ENCODE assay signal across 29 mouse cellular contexts in the genomic region with DNA sequence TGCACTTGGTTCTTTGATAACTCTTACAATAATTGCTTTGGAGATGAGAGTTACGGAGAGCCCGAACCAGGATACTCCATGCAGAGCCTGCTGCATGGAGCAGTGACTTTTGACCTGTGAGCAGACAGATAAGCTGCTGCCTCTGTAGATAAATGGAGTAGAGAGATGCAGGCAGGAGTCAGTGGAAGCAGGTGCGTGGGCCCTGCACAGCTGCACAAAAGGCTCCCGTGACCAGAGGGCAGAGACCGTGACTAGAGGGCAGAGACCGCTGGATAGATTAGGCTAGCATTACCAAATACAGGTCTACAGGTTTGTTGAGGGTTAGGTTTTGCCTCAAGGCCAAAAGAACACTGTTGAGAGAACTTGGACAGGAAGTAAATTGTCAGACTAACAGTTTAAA.
DNase-seq lines count a peak whose midpoint lies in the region; ATAC-seq and TF ChIP-seq lines count a peak whose summit lies in the region.
"Had no signal": no experiment of that assay in that cellular context is flagged by ENCODE, and none has a peak within 500 bp of the region (broad histone marks: within the 10 kb centered on the region; RNA-seq: fewer than 3 reads in every experiment).

No protein-coding gene starts in this region.

- H3K4me3 ChIP-seq in kidney, adult 2 months (ENCODE audit: insufficient read depth, low read depth, low read length), result no peak overlapping the region
- H3K4me3 ChIP-seq in midbrain, embryonic 10.5 days, result no peak overlapping the region
- no peak overlapping the region for H3K4me3 ChIP-seq in midbrain, postnatal 0 days (ENCODE audit: low read depth, low read length)
- no peak overlapping the region for H3K4me3 ChIP-seq in liver, embryonic 12.5 days
- H3K4me3 ChIP-seq in liver, embryonic 16.5 days (ENCODE audit: low read depth, low read length), result no peak overlapping the region
- H3K4me3 ChIP-seq: embryonic facial prominence, embryonic 12.5 days; embryonic facial prominence, embryonic 15.5 days; gastrocnemius, adult 2 months; heart, embryonic 10.5 days; heart, embryonic 13.5 days had no signal

- DNase-seq in kidney, adult 2 months, result peak; percentile 7
- no peak for DNase-seq in kidney, adult 8-10 months
- DNase-seq in midbrain, embryonic 10.5 days (ENCODE audit: low spot score), result no peak
- no peak for DNase-seq in midbrain, postnatal 0 days (ENCODE audit: low spot score)
- no peak for DNase-seq in right cerebral cortex, adult 2 months (ENCODE audit: low spot score in 2 of 2)
- DNase-seq in kidney, adult 9 months, result no peak
- DNase-seq: adrenal gland, postnatal 10 days; adrenal gland, postnatal 36 days; B cell, adult 2 months; cerebellum, adult 18-20 months; cerebellum, adult 9-11 months; cerebellum, postnatal 25 days; forebrain, postnatal 0 days; gastrocnemius, adult 2 months; gastrocnemius, postnatal 14 days; heart, adult 18-20 months; heart, postnatal 14 days; heart, postnatal 4 days had no signal

- no peak for TF ChIP-seq POLR2A in kidney, adult 2 months (IDR thresholded peaks at IDR 0.05; ENCODE audit: low read depth, low read length)

- H3K9me3 ChIP-seq in midbrain, embryonic 10.5 days (replicated peaks), result 0 out of 2 replicates have a peak, but pooled peaks cover 4% of the 10 kb centered on the region
- H3K9me3 ChIP-seq in midbrain, postnatal 0 days (ENCODE audit: low read length), result no peaks in the 10 kb centered on the region
- 0 out of 2 replicates have a peak, but pooled peaks cover 4% of the 10 kb centered on the region for H3K9me3 ChIP-seq in liver, embryonic 12.5 days (replicated peaks)
- no peaks in the 10 kb centered on the region for H3K9me3 ChIP-seq in liver, embryonic 16.5 days (replicated peaks; ENCODE audit: control insufficient read depth, low read length)
- H3K9me3 ChIP-seq: embryonic facial prominence, embryonic 12.5 days; embryonic facial prominence, embryonic 15.5 days; heart, embryonic 10.5 days had no signal

- H3K4me2 ChIP-seq in midbrain, postnatal 0 days (ENCODE audit: low read depth, low read length, poor library complexity, severe bottlenecking), result no peak overlapping the region
- H3K4me2 ChIP-seq in liver, embryonic 12.5 days, result no peak overlapping the region
- H3K4me2 ChIP-seq in liver, embryonic 16.5 days (ENCODE audit: low read depth, low read length), result no peak overlapping the region
- H3K4me2 ChIP-seq: embryonic facial prominence, embryonic 12.5 days; embryonic facial prominence, embryonic 15.5 days; heart, embryonic 13.5 days; hindbrain, embryonic 14.5 days had no signal

- no peak for TF ChIP-seq CTCF in kidney, adult 2 months (conservative IDR thresholded peaks at IDR 0.05; ENCODE audit: insufficient read depth, insufficient read length, low read depth, low read length)
- no peak for TF ChIP-seq CTCF in midbrain, postnatal 0 days (IDR thresholded peaks at IDR 0.05)

- no peak for ATAC-seq in midbrain, postnatal 0 days (ENCODE audit: low FRiP score)
- 0 out of 2 replicates have a peak, but pooled peaks have one; percentile 27 for ATAC-seq in liver, embryonic 12.5 days
- peak; percentile 53 for ATAC-seq in liver, embryonic 16.5 days (ENCODE audit: low read depth)
- ATAC-seq: forebrain, embryonic 14.5 days; forebrain, postnatal 0 days; Patski had no signal

- 65% methylated on average over 6 of the region's 6 CpGs for WGBS in kidney, adult 2 months
- WGBS in midbrain, embryonic 10.5 days, result 79% methylated on average over 6 of the region's 6 CpGs
- WGBS in midbrain, postnatal 0 days, result 70% methylated on average over 6 of the region's 6 CpGs
- 69% methylated on average over 6 of the region's 6 CpGs for WGBS in liver, embryonic 12.5 days (ENCODE audit: insufficient replicate concordance)
- WGBS in liver, embryonic 16.5 days (ENCODE audit: insufficient replicate concordance), result 54% methylated on average over 6 of the region's 6 CpGs

- H3K27me3 ChIP-seq in kidney, adult 2 months (replicated peaks; ENCODE audit: control insufficient read depth, insufficient read depth, low read length), result no peaks in the 10 kb centered on the region
- H3K27me3 ChIP-seq in midbrain, embryonic 10.5 days (ENCODE audit: low read depth, poor library complexity, severe bottlenecking), result no peaks in the 10 kb centered on the region
- no peaks in the 10 kb centered on the region for H3K27me3 ChIP-seq in midbrain, postnatal 0 days (ENCODE audit: insufficient read depth, low read length)
- no peaks in the 10 kb centered on the region for H3K27me3 ChIP-seq in liver, embryonic 12.5 days (replicated peaks)
- no peaks in the 10 kb centered on the region for H3K27me3 ChIP-seq in liver, embryonic 16.5 days (ENCODE audit: control insufficient read depth, insufficient read depth, low read depth, low read length)
- H3K27me3 ChIP-seq: CH12.LX; embryonic facial prominence, embryonic 12.5 days; embryonic facial prominence, embryonic 15.5 days; heart, embryonic 13.5 days; Patski had no signal

- no peaks in the 10 kb centered on the region for H3K4me1 ChIP-seq in kidney, adult 2 months (ENCODE audit: control insufficient read depth, insufficient read depth, low read length)
- H3K4me1 ChIP-seq in midbrain, embryonic 10.5 days, result peaks cover 27% of the 10 kb centered on the region
- 0 out of 2 replicates have a peak, but pooled peaks cover 5% of the 10 kb centered on the region for H3K4me1 ChIP-seq in midbrain, postnatal 0 days (ENCODE audit: insufficient read depth, low read length)
- no peaks in the 10 kb centered on the region for H3K4me1 ChIP-seq in liver, embryonic 12.5 days
- no peaks in the 10 kb centered on the region for H3K4me1 ChIP-seq in liver, embryonic 16.5 days (ENCODE audit: control insufficient read depth, low read depth, low read length)
- H3K4me1 ChIP-seq: embryonic facial prominence, embryonic 12.5 days; embryonic facial prominence, embryonic 15.5 days; heart, embryonic 10.5 days; heart, embryonic 13.5 days had no signal

- no peak overlapping the region for H3K27ac ChIP-seq in kidney, adult 2 months (ENCODE audit: insufficient read depth, low read depth, low read length)
- 0 out of 2 replicates have a peak overlapping the region, but pooled peaks have one; percentile 28 for H3K27ac ChIP-seq in midbrain, embryonic 10.5 days (replicated peaks)
- H3K27ac ChIP-seq in midbrain, postnatal 0 days (ENCODE audit: low read depth, low read length), result no peak overlapping the region
- H3K27ac ChIP-seq in liver, embryonic 12.5 days, result no peak overlapping the region
- H3K27ac ChIP-seq in liver, embryonic 16.5 days (ENCODE audit: low read length), result no peak overlapping the region
- H3K27ac ChIP-seq: embryonic facial prominence, embryonic 12.5 days; embryonic facial prominence, embryonic 15.5 days; gastrocnemius, adult 2 months; heart, embryonic 10.5 days; heart, embryonic 13.5 days; hindbrain, embryonic 14.5 days had no signal

- H3K36me3 ChIP-seq in kidney, adult 2 months (ENCODE audit: control insufficient read depth, insufficient read depth, low read length), result no peaks in the 10 kb centered on the region
- no peaks in the 10 kb centered on the region for H3K36me3 ChIP-seq in midbrain, embryonic 10.5 days
- H3K36me3 ChIP-seq in midbrain, postnatal 0 days (ENCODE audit: insufficient read depth, low read length), result no peaks in the 10 kb centered on the region
- H3K36me3 ChIP-seq in liver, embryonic 12.5 days, result no peaks in the 10 kb centered on the region
- no peaks in the 10 kb centered on the region for H3K36me3 ChIP-seq in liver, embryonic 16.5 days (ENCODE audit: control insufficient read depth, insufficient read depth)
- H3K36me3 ChIP-seq: embryonic facial prominence, embryonic 12.5 days; embryonic facial prominence, embryonic 15.5 days; G1E; heart, embryonic 10.5 days; heart, embryonic 13.5 days had no signal

- no peak overlapping the region for H3K9ac ChIP-seq in midbrain, postnatal 0 days (replicated peaks; ENCODE audit: low read length, poor library complexity, severe bottlenecking)
- no peak overlapping the region for H3K9ac ChIP-seq in liver, embryonic 12.5 days
- H3K9ac ChIP-seq in liver, embryonic 16.5 days (ENCODE audit: low read depth, low read length), result no peak overlapping the region
- H3K9ac ChIP-seq: embryonic facial prominence, embryonic 12.5 days; embryonic facial prominence, embryonic 15.5 days; forebrain, postnatal 0 days; heart, embryonic 13.5 days; hindbrain, embryonic 14.5 days had no signal
